Mouse (Mus musculus) lung, embryonic 15.5 days (tissue): Measurements from ENCODE around the gene Aldh3b2. TPM values are rescaled to one million over a fixed set of nuclear protein-coding genes. Genes with fewer than 3 reads are reported as not detected.

Experiments used
- ATAC-seq: fragments of 200-750 bp; cut with Nextera tagmentation; 2 replicates; pipeline ENCODE4 v1.8.0; 2017; ENCODE audit warnings: moderate number of reproducible peaks, borderline replicate concordance; ENCODE audit not compliant: low FRiP score, low TSS enrichment; ENCODE audit errors: extremely low read depth
- H3K27ac ChIP-seq: fragments of 300-500 bp; sonication (generic); 2 replicates; pipeline ENCODE4 v1.5.1; 2015; ENCODE audit warnings: moderate library complexity, mild to moderate bottlenecking, inconsistent platforms
- H3K27me3 ChIP-seq: fragments of 300-500 bp; sonication (generic); 2 replicates; pipeline ENCODE4 v1.6.1; 2015; ENCODE audit warnings: inconsistent platforms
- H3K36me3 ChIP-seq: fragments of 300-500 bp; sonication (generic); 2 replicates; pipeline ENCODE4 v1.6.1; 2015; ENCODE audit warnings: inconsistent platforms
- H3K4me1 ChIP-seq: fragments of 300-500 bp; sonication (generic); 2 replicates; pipeline ENCODE4 v1.6.1; 2015; ENCODE audit warnings: inconsistent platforms
- H3K4me2 ChIP-seq: fragments of 300-500 bp; sonication (generic); 2 replicates; pipeline ENCODE4 v1.6.1; 2015; ENCODE audit warnings: inconsistent platforms, mild to moderate bottlenecking, moderate library complexity
- H3K4me3 ChIP-seq: fragments of 300-500 bp; sonication (generic); 2 replicates; pipeline ENCODE4 v1.5.1; 2015; ENCODE audit warnings: mild to moderate bottlenecking, inconsistent platforms
- H3K9ac ChIP-seq: fragments of 300-500 bp; sonication (generic); 2 replicates; pipeline ENCODE4 v1.6.1; 2015; ENCODE audit warnings: inconsistent platforms
- H3K9me3 ChIP-seq: fragments of 300-500 bp; sonication (generic); 2 replicates; pipeline ENCODE4 v1.6.1; 2016; ENCODE audit warnings: inconsistent platforms
- WGBS: fragments of 180-500 bp; shearing (Covaris S2); methylation state at CpG from one replicate; pipeline ENCODE4 v1.1.7; 2015; 5-methylcytosine and 5-hydroxymethylcytosine counted together
- polyA plus RNA-seq: library from polyadenylated mRNA; unstranded; fragments of >200 nt; fragmentation: Nextera tagmentation; extraction: Ambion mirVana; gene quantifications from 2 replicates; pipeline ENCODE4 v1.2.1, GENCODE M21; 2015

The Aldh3b2 gene
- polyA plus RNA-seq, result 1.3 and 1.5 TPM in 2 replicates

GRCm38 (mm10) chr19:3972229-3972628, at the start of gene Aldh3b2:
TSS of gene Aldh3b2 (plus strand) at chr19:3972328.
- Histone ChIP-seq H3K4me1 (0 out of 2 replicates have a peak, but pooled peaks cover 5% of the 10 kb centered on the region), H3K4me2 (no peak within 1 kb of the TSS), H3K36me3 (no peaks in the 10 kb centered on the region), H3K9me3 (no peaks in the 10 kb centered on the region), H3K27me3 (no peaks in the 10 kb centered on the region), H3K4me3 (no peak within 1 kb of the TSS), H3K9ac (no peak within 1 kb of the TSS), H3K27ac (no peak within 1 kb of the TSS)
- ATAC-seq, result no peak
- WGBS, result 23% methylated on average over 9 of the region's 9 CpGs

- H3K4me1 ChIP-seq, result peaks cover 27% of the 10 kb centered on the region
- no peak for ATAC-seq
- H3K4me2 ChIP-seq, result no peak overlapping the region
- no peaks in the 10 kb centered on the region for H3K36me3 ChIP-seq
- H3K27me3 ChIP-seq, result no peaks in the 10 kb centered on the region
- no peak overlapping the region for H3K9ac ChIP-seq
- H3K27ac ChIP-seq, result peak overlapping the region; percentile 38; the same call in 1 of the 2 replicates
- no peaks in the 10 kb centered on the region for H3K9me3 ChIP-seq
- H3K4me3 ChIP-seq, result no peak overlapping the region
- 44% methylated on average over 10 of the region's 10 CpGs for WGBS
Observed at GRCm38 (mm10) chr19:3922661-3923371, 49.3 kb upstream of the Aldh3b2 start.

- Histone ChIP-seq H3K4me3 (no peak overlapping the region), H3K9me3 (no peaks in the 10 kb centered on the region), H3K4me1 (peaks cover 27% of the 10 kb centered on the region), H3K27me3 (no peaks in the 10 kb centered on the region), H3K36me3 (no peaks in the 10 kb centered on the region), H3K4me2 (no peak overlapping the region), H3K27ac (peak overlapping the region; percentile 38), H3K9ac (no peak overlapping the region)
- no peak for ATAC-seq
- 33% methylated on average over 13 of the region's 13 CpGs for WGBS
Observed at GRCm38 (mm10) chr19:3923586-3923985, 48.5 kb upstream of the Aldh3b2 start.

- Histone ChIP-seq H3K27ac (peak overlapping the region; percentile 38), H3K4me2 (no peak overlapping the region), H3K27me3 (no peaks in the 10 kb centered on the region), H3K4me3 (no peak overlapping the region), H3K4me1 (peaks cover 33% of the 10 kb centered on the region), H3K9me3 (no peaks in the 10 kb centered on the region), H3K36me3 (no peaks in the 10 kb centered on the region), H3K9ac (no peak overlapping the region)
- 74% methylated on average over 8 of the region's 8 CpGs for WGBS
- no peak for ATAC-seq
Observed at GRCm38 (mm10) chr19:3924190-3924589, 47.9 kb upstream of the Aldh3b2 start.

- Histone ChIP-seq H3K4me1 (peaks cover 40% of the 10 kb centered on the region), H3K4me2 (no peak overlapping the region), H3K27me3 (no peaks in the 10 kb centered on the region), H3K9ac (no peak overlapping the region), H3K27ac (no peak overlapping the region), H3K9me3 (no peaks in the 10 kb centered on the region), H3K4me3 (no peak overlapping the region), H3K36me3 (no peaks in the 10 kb centered on the region)
- ATAC-seq, result no peak
- 95% methylated on average over 7 of the region's 7 CpGs for WGBS
Observed at GRCm38 (mm10) chr19:3924868-3925267, 47.3 kb upstream of the Aldh3b2 start.

- 66% methylated on average over 6 of the region's 6 CpGs for WGBS
- H3K36me3 ChIP-seq, result no peaks in the 10 kb centered on the region
- peaks cover 50% of the 10 kb centered on the region for H3K4me1 ChIP-seq
- no peak overlapping the region for H3K4me2 ChIP-seq
- H3K27me3 ChIP-seq, result no peaks in the 10 kb centered on the region
- H3K4me3 ChIP-seq, result no peak overlapping the region
- no peaks in the 10 kb centered on the region for H3K9me3 ChIP-seq
- H3K9ac ChIP-seq, result no peak overlapping the region
- H3K27ac ChIP-seq, result no peak overlapping the region
- no peak for ATAC-seq
Observed at GRCm38 (mm10) chr19:3925859-3926258, 46.3 kb upstream of the Aldh3b2 start.

- Histone ChIP-seq H3K4me3 (no peak overlapping the region), H3K36me3 (no peaks in the 10 kb centered on the region), H3K27me3 (no peaks in the 10 kb centered on the region), H3K4me2 (no peak overlapping the region), H3K27ac (no peak overlapping the region), H3K9me3 (no peaks in the 10 kb centered on the region), H3K4me1 (peaks cover 54% of the 10 kb centered on the region), H3K9ac (no peak overlapping the region)
- 51% methylated on average over 3 of the region's 3 CpGs for WGBS
- no peak for ATAC-seq
Observed at GRCm38 (mm10) chr19:3926279-3926678, 45.8 kb upstream of the Aldh3b2 start.

- Histone ChIP-seq H3K36me3 (no peaks in the 10 kb centered on the region), H3K27me3 (no peaks in the 10 kb centered on the region), H3K27ac (no peak overlapping the region), H3K9ac (no peak overlapping the region), H3K4me3 (no peak overlapping the region), H3K4me2 (no peak overlapping the region), H3K9me3 (no peaks in the 10 kb centered on the region), H3K4me1 (peaks cover 55% of the 10 kb centered on the region)
- 71% methylated on average over 6 of the region's 6 CpGs for WGBS
- ATAC-seq, result no peak
Observed at GRCm38 (mm10) chr19:3926685-3927084, 45.4 kb upstream of the Aldh3b2 start.

- H3K9ac ChIP-seq, result no peak overlapping the region
- no peak overlapping the region for H3K4me3 ChIP-seq
- ATAC-seq, result no peak
- WGBS, result 82% methylated on average over 4 of the region's 4 CpGs
- H3K36me3 ChIP-seq, result no peaks in the 10 kb centered on the region
- H3K4me2 ChIP-seq, result no peak overlapping the region
- no peaks in the 10 kb centered on the region for H3K9me3 ChIP-seq
- peaks cover 51% of the 10 kb centered on the region for H3K4me1 ChIP-seq
- no peak overlapping the region for H3K27ac ChIP-seq
- no peaks in the 10 kb centered on the region for H3K27me3 ChIP-seq
Observed at GRCm38 (mm10) chr19:3927989-3928388, 44.1 kb upstream of the Aldh3b2 start.

GRCm38 (mm10) chr19:3928779-3929178, 43.3 kb upstream of the Aldh3b2 start:
- peak overlapping the region; percentile 33; the same call in 1 of the 2 replicates for H3K4me2 ChIP-seq
- H3K27me3 ChIP-seq, result no peaks in the 10 kb centered on the region
- 71% methylated on average over 4 of the region's 4 CpGs for WGBS
- H3K27ac ChIP-seq, result peak overlapping the region; percentile 88
- no peak for ATAC-seq
- no peaks in the 10 kb centered on the region for H3K9me3 ChIP-seq
- H3K9ac ChIP-seq, result no peak overlapping the region
- peaks cover 43% of the 10 kb centered on the region for H3K4me1 ChIP-seq
- H3K4me3 ChIP-seq, result no peak overlapping the region
- H3K36me3 ChIP-seq, result no peaks in the 10 kb centered on the region

- H3K4me3 ChIP-seq, result no peak within 1 kb of the TSS
- peak; percentile 74 for ATAC-seq
- peak within 1 kb of the TSS; percentile 88 for H3K27ac ChIP-seq
- H3K4me2 ChIP-seq, result peak within 1 kb of the TSS; percentile 33
- WGBS, result 26% methylated on average over 12 of the region's 12 CpGs
- H3K4me1 ChIP-seq, result peaks cover 38% of the 10 kb centered on the region
- no peaks in the 10 kb centered on the region for H3K9me3 ChIP-seq
- H3K36me3 ChIP-seq, result no peaks in the 10 kb centered on the region
- H3K9ac ChIP-seq, result no peak within 1 kb of the TSS
- H3K27me3 ChIP-seq, result no peaks in the 10 kb centered on the region
Observed at GRCm38 (mm10) chr19:3929211-3929941, 42.8 kb upstream of the Aldh3b2 start, which contains the start of gene Aldh3b1. TSS of gene Aldh3b1 (minus strand) at chr19:3929808.
